Comparison of ENCODE assay signal across 8 mouse cellular contexts in the genomic region with DNA sequence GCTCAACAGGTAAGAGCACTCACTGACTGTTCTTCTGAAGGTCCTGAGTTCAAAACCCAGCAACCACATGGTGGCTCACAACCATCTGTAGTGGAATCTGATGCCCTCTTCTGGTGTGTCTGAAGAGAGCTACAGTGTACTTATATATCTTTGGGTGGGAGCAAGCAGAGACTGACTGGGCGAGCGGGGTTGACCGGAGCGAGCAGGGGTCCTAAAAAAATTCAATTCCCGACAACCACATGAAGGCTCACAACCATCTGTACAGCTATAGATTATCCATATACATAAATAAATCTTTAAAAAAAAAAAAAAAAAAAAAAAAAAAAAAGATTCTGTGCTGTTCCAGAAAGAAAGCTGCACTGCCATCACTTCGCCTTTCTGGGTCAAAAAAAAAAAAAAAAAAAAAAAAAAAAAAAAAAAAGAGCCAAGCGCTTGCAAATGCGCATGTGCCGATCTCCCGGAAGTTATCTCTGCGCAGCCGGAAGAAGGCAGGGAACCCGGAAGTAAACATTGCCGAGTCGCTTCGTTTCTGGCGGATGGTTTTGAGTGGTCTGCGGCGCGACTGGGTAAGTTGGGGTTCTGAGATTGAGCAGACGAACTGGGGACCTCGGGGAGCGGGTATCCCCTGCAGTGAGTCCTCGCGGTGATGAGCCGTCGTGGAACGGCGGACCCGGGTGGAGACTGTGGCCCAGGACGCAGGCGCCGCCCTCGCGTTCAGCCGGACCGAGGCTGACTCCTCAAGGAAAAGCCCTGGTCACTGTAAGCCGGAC. TPM values are rescaled to one million over a fixed set of nuclear protein-coding genes. Genes with fewer than 3 reads are reported as not detected.
DNase-seq lines count a peak whose midpoint lies in the region; ATAC-seq and TF ChIP-seq lines count a peak whose summit lies in the region.

A gene (plus strand): TSS at position 491 of the 770 bp plus-strand sequence.

- peaks cover 8% of the 10 kb centered on the region for H3K4me1 ChIP-seq in bone marrow macrophage, adult 2 months (ENCODE audit: control insufficient read depth, insufficient read depth, low read length)
- peaks cover 7% of the 10 kb centered on the region for H3K4me1 ChIP-seq in embryonic facial prominence, embryonic 15.5 days
- H3K4me1 ChIP-seq in liver, embryonic 11.5 days (replicated peaks; ENCODE audit: control insufficient read depth, insufficient read depth, low read length) = peaks cover 7% of the 10 kb centered on the region

- H3K9ac ChIP-seq in embryonic facial prominence, embryonic 15.5 days = peak within 1 kb of the TSS; percentile 74
- H3K9ac ChIP-seq in liver, embryonic 11.5 days (ENCODE audit: low read depth, low read length) = peak within 1 kb of the TSS; percentile 77

- TF ChIP-seq CTCF in bone marrow macrophage, adult 2 months (IDR thresholded peaks at IDR 0.05; ENCODE audit: low read depth, low read length) = no peak

- no peaks in the 10 kb centered on the region for H3K9me3 ChIP-seq in embryonic facial prominence, embryonic 15.5 days (replicated peaks)
- no peaks in the 10 kb centered on the region for H3K9me3 ChIP-seq in liver, embryonic 11.5 days (ENCODE audit: control insufficient read depth, low read length)

- H3K4me3 ChIP-seq in bone marrow macrophage, adult 2 months (ENCODE audit: insufficient read depth, low read length) = peak within 1 kb of the TSS; percentile 93
- peak within 1 kb of the TSS; percentile 93 for H3K4me3 ChIP-seq in embryonic facial prominence, embryonic 15.5 days (replicated peaks)
- peak within 1 kb of the TSS; percentile 82 for H3K4me3 ChIP-seq in liver, embryonic 11.5 days (ENCODE audit: low read depth, low read length)

- H3K27ac ChIP-seq in bone marrow macrophage, adult 2 months (ENCODE audit: insufficient read depth, low read depth, low read length) = peak within 1 kb of the TSS; percentile 67
- H3K27ac ChIP-seq in embryonic facial prominence, embryonic 15.5 days (replicated peaks) = peak within 1 kb of the TSS; percentile 39; the same call in 1 of the 2 replicates
- peak within 1 kb of the TSS; percentile 33; the same call in 1 of the 2 replicates for H3K27ac ChIP-seq in liver, embryonic 11.5 days (ENCODE audit: low read depth, low read length)

- 7% methylated on average over 38 of the region's 38 CpGs for WGBS in embryonic facial prominence, embryonic 15.5 days
- WGBS in liver, embryonic 11.5 days = 8% methylated on average over 38 of the region's 38 CpGs

- peaks cover 13% of the 10 kb centered on the region for H3K36me3 ChIP-seq in embryonic facial prominence, embryonic 15.5 days
- no peaks in the 10 kb centered on the region; the same call in 1 of the 2 replicates for H3K36me3 ChIP-seq in liver, embryonic 11.5 days (ENCODE audit: control insufficient read depth, insufficient read depth, low read length)
- H3K36me3 ChIP-seq in splenic B cell, adult 2 months (ENCODE audit: control insufficient read depth, insufficient read depth, low read length, poor library complexity, severe bottlenecking) = peaks cover 4% of the 10 kb centered on the region

- ATAC-seq in embryonic facial prominence, embryonic 15.5 days (ENCODE audit: insufficient number of reproducible peaks, low FRiP score, low TSS enrichment, low read depth) = peak; percentile 81
- peak; percentile 81 for ATAC-seq in liver, embryonic 11.5 days (replicated peaks; ENCODE audit: low FRiP score)

- H3K4me2 ChIP-seq in embryonic facial prominence, embryonic 15.5 days (replicated peaks) = peak within 1 kb of the TSS; percentile 51
- H3K4me2 ChIP-seq in liver, embryonic 11.5 days = peak within 1 kb of the TSS; percentile 72

- peak; percentile 92 for DNase-seq in CD4-positive, CD25-positive, alpha-beta regulatory T cell, adult 2 months (ENCODE audit: low read depth, low spot score)
- DNase-seq in heart, adult 9 months (ENCODE audit: low spot score in 2 of 2) = peak; percentile 52 to 59
- DNase-seq in kidney, adult 9 months = peak; percentile 74
- DNase-seq in liver, embryonic 11.5 days (ENCODE audit: low spot score) = peak; percentile 77
- DNase-seq in naive thymus-derived CD4-positive, alpha-beta T cell, adult 2 months (ENCODE audit: low read depth) = peak; percentile 90
- DNase-seq in splenic B cell, adult 2 months (ENCODE audit: low read depth, low spot score) = peak; percentile 92

- 0 out of 2 replicates have a peak, but pooled peaks have one; percentile 3 for TF ChIP-seq POLR2A in bone marrow macrophage, adult 2 months (IDR thresholded peaks at IDR 0.05; ENCODE audit: borderline replicate concordance, low read depth, low read length)

- no peaks in the 10 kb centered on the region for H3K27me3 ChIP-seq in embryonic facial prominence, embryonic 15.5 days
- H3K27me3 ChIP-seq in liver, embryonic 11.5 days (replicated peaks; ENCODE audit: control insufficient read depth, insufficient read depth, low read length) = no peaks in the 10 kb centered on the region
- H3K27me3 ChIP-seq in splenic B cell, adult 2 months (ENCODE audit: control insufficient read depth, insufficient read depth, low read length, poor library complexity, severe bottlenecking) = peaks cover 2% of the 10 kb centered on the region; the same call in 1 of the 2 replicates

RNA-seq across cellular contexts. Expression of the gene that starts here (rescaled TPM):
- 65.4 and 68.9 TPM in 2 replicates for polyA plus RNA-seq in bone marrow macrophage, adult 2 months (2012; ENCODE audit: insufficient read depth, insufficient read length, missing spikeins)
- 56.9 and 58.5 TPM in 2 replicates for polyA plus RNA-seq in embryonic facial prominence, embryonic 15.5 days (2015; fragmentation: Nextera tagmentation; extraction: Ambion mirVana)
- polyA plus RNA-seq in liver, embryonic 11.5 days (2014; fragmentation: Nextera tagmentation; extraction: Ambion mirVana) = 43.9 and 48.9 TPM in 2 replicates

Comparison
In these comparisons a context has a peak if more than half of its experiments do, and no peak if none do; other contexts are left out.
1. Peak in every context shown above with its lines: DNase-seq, ATAC-seq, H3K4me3 ChIP-seq and H3K27ac ChIP-seq.